Mouse (Mus musculus) CH12.LX (cell line): Measurements from ENCODE around the gene Zbtb7a. TPM values are rescaled to one million over a fixed set of nuclear protein-coding genes. Genes with fewer than 3 reads are reported as not detected.
A peak's percentile ranks its signal among the peaks of the same experiment; 100 is the strongest.

Experiments used
- DNase-seq: peaks from one replicate; pipeline ENCODE4 v3.0.0-alpha.2; 2013; ENCODE audit errors: extremely low read depth
- H3K27ac ChIP-seq: 2 replicates; pipeline ENCODE4 v1.5.1; 2012; ENCODE audit warnings: low read depth, mild to moderate bottlenecking, control low read depth, moderate library complexity; ENCODE audit not compliant: insufficient read depth
- H3K27me3 ChIP-seq: replicated peaks from 2 replicates; pipeline ENCODE3; 2012; ENCODE audit warnings: inconsistent platforms
- H3K36me3 ChIP-seq, 2 experiments: replicated peaks in 1 of 2; 2 replicates each; pipeline versions ENCODE3 to v1.6.1; 2012; ENCODE audit warnings: inconsistent platforms in 1 of 2, low read length in 1 of 2, mild to moderate bottlenecking in 1 of 2, mixed read lengths in 1 of 2, moderate library complexity in 1 of 2; ENCODE audit not compliant: control insufficient read depth in 1 of 2, insufficient read depth in 1 of 2
- H3K4me1 ChIP-seq, 2 experiments: 2 replicates each; pipeline ENCODE4 v1.6.1; 2012; ENCODE audit warnings: inconsistent platforms in 1 of 2, moderate library complexity in 1 of 2; ENCODE audit not compliant: insufficient read depth in 2 of 2, control insufficient read depth in 1 of 2
- H3K4me2 ChIP-seq: 2 replicates; pipeline ENCODE4 v1.6.1; 2012; ENCODE audit warnings: low read depth, mild to moderate bottlenecking, control low read depth; ENCODE audit not compliant: poor library complexity, insufficient read depth, severe bottlenecking
- H3K4me3 ChIP-seq, 3 experiments: fragments of 150-350 bp in 1 of 3; sonication (generic) in 1 of 3; replicated peaks in 1 of 3; 2 replicates each; pipeline versions ENCODE3 to v1.5.1; 2011 to 2012; ENCODE audit warnings: low read depth in 2 of 3, low read length in 2 of 3, mild to moderate bottlenecking in 2 of 3, moderate library complexity in 2 of 3, control low read depth in 1 of 3, improper control_type of control experiment in 1 of 3, inconsistent platforms in 1 of 3, mixed read lengths in 1 of 3; ENCODE audit not compliant: poor library complexity in 1 of 3
- H3K79me2 ChIP-seq: replicated peaks from 2 replicates; pipeline ENCODE4 v1.6.1; 2012; ENCODE audit warnings: mild to moderate bottlenecking, moderate library complexity; ENCODE audit not compliant: control insufficient read depth, poor library complexity, insufficient read depth, severe bottlenecking; ENCODE audit errors: extremely low read depth
- H3K9ac ChIP-seq: 2 replicates; pipeline ENCODE4 v1.6.1; 2012; ENCODE audit warnings: low read depth, mild to moderate bottlenecking, control low read depth, moderate library complexity; ENCODE audit not compliant: insufficient read depth
- H3K9me3 ChIP-seq: replicated peaks from 2 replicates; pipeline ENCODE3; 2012; ENCODE audit warnings: low read length, inconsistent platforms, mixed read lengths
- CHD1 ChIP-seq: IDR thresholded peaks from 2 replicates; pipeline ENCODE4 v1.6.1; 2012; ENCODE audit warnings: low read depth, low read length, improper control_type of control experiment, inconsistent platforms
- GABPA ChIP-seq: IDR thresholded peaks from 2 replicates; pipeline ENCODE4 v1.6.1; 2012; ENCODE audit warnings: low read depth, low read length, improper control_type of control experiment, inconsistent platforms; ENCODE audit not compliant: insufficient replicate concordance
- HCFC1 ChIP-seq: IDR thresholded peaks from 2 replicates; pipeline ENCODE4 v1.6.1; 2012; ENCODE audit warnings: low read depth, mild to moderate bottlenecking, inconsistent platforms, low read length, improper control_type of control experiment
- JUND ChIP-seq: conservative IDR thresholded peaks from 2 replicates; pipeline ENCODE4 v1.6.1; 2011; ENCODE audit warnings: low read depth, low read length, improper control_type of control experiment
- MAFK ChIP-seq: IDR thresholded peaks from 2 replicates; pipeline ENCODE4 v1.6.1; 2011; ENCODE audit warnings: low read length, improper control_type of control experiment; ENCODE audit not compliant: insufficient replicate concordance
- MAZ ChIP-seq: IDR thresholded peaks from 2 replicates; pipeline ENCODE4 v1.6.1; 2012; ENCODE audit warnings: low read depth, mild to moderate bottlenecking, inconsistent platforms, low read length, improper control_type of control experiment, moderate library complexity
- MXI1 ChIP-seq: IDR thresholded peaks from 2 replicates; pipeline ENCODE4 v1.6.1; 2011; ENCODE audit warnings: mild to moderate bottlenecking, low read depth, low read length, improper control_type of control experiment
- MYC ChIP-seq: IDR thresholded peaks from 2 replicates; pipeline ENCODE4 v1.6.1; 2011; ENCODE audit warnings: low read depth, mild to moderate bottlenecking, improper control_type of control experiment, low read length
- NELFE ChIP-seq: IDR thresholded peaks from 2 replicates; pipeline ENCODE4 v1.6.1; 2011; ENCODE audit warnings: low read depth, low read length, improper control_type of control experiment
- NRF1 ChIP-seq: IDR thresholded peaks from 2 replicates; pipeline ENCODE4 v1.6.1; 2014; ENCODE audit warnings: low read depth, mild to moderate bottlenecking, inconsistent platforms, low read length, improper control_type of control experiment, moderate library complexity
- PAX5 ChIP-seq: IDR thresholded peaks from 2 replicates; pipeline ENCODE4 v1.6.1; 2012; ENCODE audit warnings: low read length, inconsistent platforms, mixed read lengths
- POLR2A ChIP-seq: IDR thresholded peaks from 2 replicates; pipeline ENCODE4 v1.6.1; 2011; ENCODE audit warnings: low read depth, mild to moderate bottlenecking, improper control_type of control experiment, low read length
- POLR2AphosphoS2 ChIP-seq: IDR thresholded peaks from 2 replicates; pipeline ENCODE4 v1.6.1; 2011; ENCODE audit warnings: low read depth, low read length, improper control_type of control experiment
- RCOR1 ChIP-seq: conservative IDR thresholded peaks from 2 replicates; pipeline ENCODE4 v1.6.1; 2012; ENCODE audit warnings: low read depth, mild to moderate bottlenecking, inconsistent platforms, low read length, improper control_type of control experiment
- SMC3 ChIP-seq: IDR thresholded peaks from 2 replicates; pipeline ENCODE4 v1.6.1; 2011; ENCODE audit warnings: low read depth, low read length, improper control_type of control experiment
- TBP ChIP-seq: conservative IDR thresholded peaks from 2 replicates; pipeline ENCODE4 v1.6.1; 2011; ENCODE audit warnings: low read depth, low read length, improper control_type of control experiment
- TCF12 ChIP-seq: IDR thresholded peaks from 2 replicates; pipeline ENCODE4 v1.6.1; 2014; ENCODE audit warnings: low read depth, mild to moderate bottlenecking, inconsistent platforms, low read length, improper control_type of control experiment
- USF2 ChIP-seq: conservative IDR thresholded peaks from 2 replicates; pipeline ENCODE4 v1.6.1; 2011; ENCODE audit warnings: low read depth, low read length, improper control_type of control experiment
- ZC3H11A ChIP-seq: IDR thresholded peaks from 2 replicates; pipeline ENCODE4 v1.6.1; 2012; ENCODE audit warnings: low read depth, mild to moderate bottlenecking, inconsistent platforms, low read length, improper control_type of control experiment
- ZKSCAN1 ChIP-seq: IDR thresholded peaks from 2 replicates; pipeline ENCODE4 v1.6.1; 2012; ENCODE audit warnings: low read depth, inconsistent platforms, low read length, improper control_type of control experiment, borderline replicate concordance
- ZNF384 ChIP-seq: IDR thresholded peaks from 2 replicates; pipeline ENCODE4 v1.6.1; 2012; ENCODE audit warnings: low read depth, low read length, improper control_type of control experiment, inconsistent platforms
- dilution Hi-C: fragments of 300-500 bp; cut with MboI; formaldehyde crosslinking; loops from 2 replicates; pipeline ENCODE4 v1.14.3; 2020; ENCODE audit warnings: low sequenced_read_pairs; ENCODE audit not compliant: extremely low pct_unique_long_range_greater_than_20kb, extremely low pct_ligation_motif_present
- in situ Hi-C: fragments of 300-500 bp; cut with MboI; formaldehyde crosslinking; loops from 3 replicates; pipeline ENCODE4 v1.14.3; 2019; ENCODE audit warnings: low sequenced_read_pairs, low pct_ligation_motif_present, low pct_unique_long_range_greater_than_20kb, mixed read lengths
- polyA plus RNA-seq: library from polyadenylated mRNA; unstranded; fragments of >175 nt; gene quantifications from 2 replicates; pipeline ENCODE4 v1.2.1, GENCODE M21; 2012; ENCODE audit warnings: low read depth; ENCODE audit not compliant: insufficient read length
- total RNA-seq, 2 experiments: library from RNA; depleted of rRNA; stranded (reverse); fragments of 300-350 nt in 1 of 2; fragments of >200 nt in 1 of 2; gene quantifications; 2 replicates each; pipeline ENCODE4 v1.2.3; 2012 to 2014

The Zbtb7a gene
- total and polyA plus RNA-seq, 3 experiments, result 3.0 to 21.3 (median 18.2) TPM

DNA sequence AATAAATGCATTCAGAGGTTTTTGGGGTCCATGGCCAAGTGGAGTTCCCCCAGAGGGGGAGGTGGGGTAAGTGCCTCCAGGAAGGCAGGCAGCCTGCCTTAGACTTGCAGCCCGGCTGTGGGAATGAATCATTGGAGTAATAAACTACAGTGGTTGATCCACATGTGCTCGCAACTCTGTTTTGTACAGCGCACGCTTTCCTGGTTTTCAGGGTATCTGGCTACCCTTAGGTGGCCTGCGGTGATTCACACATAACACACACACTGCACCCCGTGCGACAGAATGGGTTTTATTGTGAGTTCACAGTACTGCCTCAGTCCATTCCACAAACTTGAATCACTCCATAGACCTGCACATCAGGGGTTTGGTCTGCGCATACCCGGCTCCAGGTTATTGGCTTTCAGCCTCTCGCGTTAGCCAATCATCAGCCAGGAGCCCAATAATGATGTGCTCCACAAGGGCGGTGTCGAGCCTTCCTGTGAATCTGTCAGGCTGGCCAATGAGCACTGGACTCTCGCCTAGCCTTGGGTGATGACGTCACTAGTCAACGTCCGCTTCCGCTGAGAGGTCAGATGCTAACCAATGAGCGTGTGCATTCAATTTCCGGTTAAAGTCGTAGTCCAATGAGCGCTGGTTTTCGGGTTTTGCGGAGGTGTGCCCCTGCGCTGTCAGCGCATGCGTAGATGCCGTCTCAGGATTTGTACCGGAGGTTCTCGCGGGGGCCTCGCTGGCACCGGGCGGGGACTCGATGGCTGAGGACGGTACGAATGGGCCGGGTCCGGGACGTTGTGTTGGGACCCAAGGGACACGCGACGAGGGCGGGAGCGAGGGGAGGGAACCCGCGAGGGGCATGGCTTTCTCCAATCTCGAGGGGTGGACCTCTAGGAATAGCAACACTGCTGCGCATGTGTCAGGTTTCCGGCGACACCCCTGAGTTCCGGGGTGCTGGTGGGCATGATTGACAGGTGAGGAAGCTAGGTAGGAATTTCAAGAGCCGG lies 47.6 kb downstream of the Zbtb7a start, which contains the start of gene Dapk3 (continued):
- TF ChIP-seq GABPA, result peak; percentile 5; the same call in 1 of the 2 replicates
- no peak for TF ChIP-seq ZNF384
- peak; percentile 100 for TF ChIP-seq POLR2AphosphoS2
- peak; percentile 95 for TF ChIP-seq JUND
- TF ChIP-seq TBP, result no peak
- no peak for TF ChIP-seq ZC3H11A
- no peak for TF ChIP-seq PAX5
- peak; percentile 30; the same call in 1 of the 2 replicates for TF ChIP-seq ZKSCAN1
- 0 out of 2 replicates have a peak, but pooled peaks have one; percentile 42 for TF ChIP-seq RCOR1
- peak; percentile 87 for TF ChIP-seq NRF1
- TF ChIP-seq NELFE, result peak; percentile 62; the same call in 1 of the 2 replicates
- TF ChIP-seq TCF12, result peak; percentile 56; the same call in 1 of the 2 replicates
- TF ChIP-seq MAFK, result no peak
- peak; percentile 86 for TF ChIP-seq HCFC1
- peak; percentile 24 for TF ChIP-seq MXI1
- peak; percentile 78; the same call in 1 of the 2 replicates for TF ChIP-seq MAZ
- no peak; the same call in 1 of the 2 replicates for TF ChIP-seq SMC3
- TF ChIP-seq, all 38 proteins: peak for 24

DNA sequence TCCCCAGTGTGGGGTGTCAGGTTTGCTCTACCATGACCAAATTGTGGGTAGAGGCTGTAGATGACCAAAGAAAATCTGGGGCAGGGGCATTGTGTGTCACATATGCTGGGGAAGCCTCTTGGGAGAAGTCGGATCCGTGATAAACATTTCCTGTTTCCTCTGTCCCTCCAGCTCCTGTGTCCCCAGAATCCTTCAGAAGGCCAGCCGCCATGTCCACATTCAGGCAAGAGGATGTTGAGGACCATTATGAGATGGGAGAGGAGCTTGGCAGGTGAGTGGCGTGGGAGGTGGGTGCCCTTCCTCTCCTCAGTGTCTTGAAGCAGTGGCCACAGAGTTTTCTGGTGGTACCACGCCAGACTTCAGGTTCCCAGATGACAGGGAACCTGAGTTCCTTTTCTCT lies 48.8 kb downstream of the Zbtb7a start, which contains the start of gene 4930442H23Rik:
Gene 4930442H23Rik, minus strand, starts transcription at position 45 of the 400 bp plus-strand sequence.
- peak within 1 kb of the TSS; percentile 64 for H3K9ac ChIP-seq
- H3K4me1 ChIP-seq, result peaks cover 16 to 39% of the 10 kb centered on the region in 2 experiments
- H3K4me3 ChIP-seq, result peak within 1 kb of the TSS; percentile 60 to 77 (median 66)
- H3K9me3 ChIP-seq, result no peaks in the 10 kb centered on the region
- DNase-seq, result no peak
- H3K27ac ChIP-seq, result peak within 1 kb of the TSS; percentile 85
- peak within 1 kb of the TSS; percentile 24 for H3K4me2 ChIP-seq
- peaks cover 19% of the 10 kb centered on the region for H3K79me2 ChIP-seq
- H3K27me3 ChIP-seq, result no peaks in the 10 kb centered on the region
- peaks cover 59 to 78% of the 10 kb centered on the region in 2 experiments for H3K36me3 ChIP-seq
- TF ChIP-seq PAX5 (no peak), NRF1 (no peak), USF2 (no peak), MYC (no peak), JUND (no peak), POLR2A (no peak), CHD1 (no peak)
- TF ChIP-seq, all 38 proteins: peak for 0
- in situ Hi-C loops (no loop called here), dilution Hi-C loops (no loop called here)
